Mouse (Mus musculus) lung, postnatal 0 days (tissue): ENCODE data around the gene Sgms1.

Experiments
- CTCF ChIP-seq: IDR thresholded peaks from 2 replicates; pipeline ENCODE4 v1.5.1; 2016; ENCODE audit warnings: antibody characterized with exemption, mild to moderate bottlenecking
- EP300 ChIP-seq: IDR thresholded peaks from 2 replicates; pipeline ENCODE4 v1.6.1; 2016; ENCODE audit warnings: antibody characterized with exemption, mild to moderate bottlenecking, control low read depth

DNA sequence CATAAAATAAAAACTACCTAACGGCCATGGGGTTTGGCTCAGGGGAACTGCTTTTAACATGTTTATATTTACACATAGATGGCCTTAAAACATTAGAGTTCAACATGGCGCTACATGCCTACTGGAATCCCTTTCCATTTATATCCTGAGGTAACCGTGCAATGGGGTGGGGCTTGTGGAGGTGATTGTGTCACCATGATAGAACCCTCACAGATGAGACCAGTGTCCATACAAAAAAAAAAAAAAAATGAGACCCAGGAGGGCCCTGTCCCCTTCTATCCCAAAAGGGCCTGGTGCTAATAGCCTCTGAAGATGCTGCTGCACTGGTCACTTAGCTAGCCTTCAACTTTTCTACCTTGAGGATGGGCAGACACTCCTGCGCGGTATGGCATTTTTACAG, 207.0 kb downstream of the Sgms1 start:
- no peak for TF ChIP-seq CTCF
- no peak for TF ChIP-seq EP300
